Mouse (Mus musculus): Measurements from ENCODE around the gene Olfr432. TPM values are rescaled to one million over a fixed set of nuclear protein-coding genes. Genes with fewer than 3 reads are reported as not detected.
"Not testable (repeated sequence)": the region's sequence is repeated elsewhere in the genome, so short reads cannot be mapped to it uniquely, and the experiment has no call there.

The Olfr432 gene
- total RNA-seq (2021) (not detected), polyA plus RNA-seq (2012; rRNA removed) (not detected in 2 replicates)
- long read RNA-seq, result 0 reads

DNA sequence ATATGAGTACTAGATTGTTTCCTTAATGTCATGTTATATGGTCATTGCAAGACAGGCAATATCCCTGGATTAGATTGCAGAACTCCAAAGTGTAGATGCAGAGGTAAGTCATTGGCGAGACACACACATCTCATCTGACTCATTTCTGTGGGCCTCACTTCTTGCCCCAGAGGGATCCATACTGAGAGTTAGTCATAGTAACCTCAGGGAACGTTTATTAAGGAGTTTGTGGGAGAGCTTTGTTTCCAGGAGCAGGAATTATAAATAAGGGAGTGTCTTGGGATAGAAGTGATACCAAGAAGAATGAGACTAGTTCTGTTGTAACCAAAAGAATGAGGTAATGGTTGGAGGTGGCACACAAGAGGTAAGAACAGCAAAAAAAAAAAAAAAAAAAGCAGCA lies at the start of gene Olfr432:
TSS of gene Olfr432 (plus strand) at position 313 of the 400 bp plus-strand sequence.
- intact Hi-C loops (cut with DNase I), result no loop called here
- Histone ChIP-seq H3K27me3 (ENCODE audit: control insufficient read depth, insufficient read depth, low read length) (no peaks in the 10 kb centered on the region), H3K36me3 (ENCODE audit: control insufficient read depth, insufficient read depth, low read length) (no peaks in the 10 kb centered on the region), H3K4me1 (ENCODE audit: control insufficient read depth, insufficient read depth, low read length) (peaks cover 1% of the 10 kb centered on the region), H3K9ac (ENCODE audit: low read depth, low read length) (no peak within 1 kb of the TSS), H3K27ac (no peak within 1 kb of the TSS), H3K79me2 (replicated peaks; ENCODE audit: control insufficient read depth, insufficient read depth, low read length) (no peaks in the 10 kb centered on the region), H3K4me3 (no peak within 1 kb of the TSS)
- DNase-seq, result no peak
- 56% methylated on average over 2 of the region's 2 CpGs for WGBS
- TF ChIP-seq EP300 (IDR thresholded peaks at IDR 0.05; ENCODE audit: insufficient read depth, low read depth, low read length) (no peak), CTCF (IDR thresholded peaks at IDR 0.05) (no peak), POLR2A (IDR thresholded peaks at IDR 0.05; ENCODE audit: insufficient read depth, low read depth, low read length) (no peak)

- H3K79me2 ChIP-seq (replicated peaks; ENCODE audit: control insufficient read depth, insufficient read depth, low read length); H3K27me3 ChIP-seq (ENCODE audit: control insufficient read depth, insufficient read depth, low read length); H3K4me3 ChIP-seq; H3K4me1 ChIP-seq (ENCODE audit: control insufficient read depth, insufficient read depth, low read length); intact Hi-C loops (cut with DNase I); H3K36me3 ChIP-seq (ENCODE audit: control insufficient read depth, insufficient read depth, low read length); DNase-seq; H3K27ac ChIP-seq; H3K9ac ChIP-seq (ENCODE audit: low read depth, low read length): not testable (repeated sequence)
- WGBS, result 66% methylated on average over 2 of the region's 3 CpGs
Observed at GRCm38 (mm10) chr1:174004352-174005109, 44.5 kb upstream of the Olfr432 start.

DNA sequence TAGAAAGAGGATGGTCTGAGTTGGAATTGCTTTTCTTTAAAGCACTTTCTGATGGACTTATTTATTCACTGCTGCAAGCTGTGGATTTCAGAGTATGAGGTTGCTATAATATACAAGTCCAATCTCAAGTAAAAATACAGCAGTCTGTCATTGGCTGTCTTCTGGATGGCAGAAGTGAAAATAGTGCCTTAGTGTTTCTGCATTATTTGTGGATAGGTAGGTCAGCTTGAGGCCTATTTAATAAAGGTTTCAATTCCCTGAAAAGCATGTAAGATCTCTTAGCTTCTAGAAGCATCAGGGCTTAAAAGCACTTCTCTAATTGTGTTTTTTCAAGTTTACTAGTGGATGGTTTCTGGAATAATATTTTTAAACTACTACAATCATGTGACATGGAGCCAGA lies 42.0 kb upstream of the Olfr432 start:
- H3K4me1 ChIP-seq (ENCODE audit: control insufficient read depth, insufficient read depth, low read length); intact Hi-C loops (cut with DNase I); H3K36me3 ChIP-seq (ENCODE audit: control insufficient read depth, insufficient read depth, low read length); H3K27me3 ChIP-seq (ENCODE audit: control insufficient read depth, insufficient read depth, low read length); DNase-seq; H3K9ac ChIP-seq (ENCODE audit: low read depth, low read length); H3K4me3 ChIP-seq; H3K79me2 ChIP-seq (replicated peaks; ENCODE audit: control insufficient read depth, insufficient read depth, low read length); H3K27ac ChIP-seq: not testable (repeated sequence)

- intact Hi-C loops (cut with DNase I), result no loop called here
- no peaks in the 10 kb centered on the region for H3K27me3 ChIP-seq (ENCODE audit: control insufficient read depth, insufficient read depth, low read length)
- 11% methylated on average over 1 of the region's 1 CpGs for WGBS
- no peaks in the 10 kb centered on the region for H3K79me2 ChIP-seq (replicated peaks; ENCODE audit: control insufficient read depth, insufficient read depth, low read length)
- H3K4me1 ChIP-seq (ENCODE audit: control insufficient read depth, insufficient read depth, low read length), result no peaks in the 10 kb centered on the region
- H3K9ac ChIP-seq (ENCODE audit: low read depth, low read length), result no peak within 1 kb of the TSS
- H3K27ac ChIP-seq, result peak within 1 kb of the TSS; percentile 26
- peak; percentile 44 to 53 for DNase-seq
- H3K4me3 ChIP-seq, result no peak within 1 kb of the TSS
- no peak for TF ChIP-seq CTCF (IDR thresholded peaks at IDR 0.05)
- TF ChIP-seq EP300 (IDR thresholded peaks at IDR 0.05; ENCODE audit: insufficient read depth, low read depth, low read length), result no peak
- peak; percentile 75 for TF ChIP-seq POLR2A (IDR thresholded peaks at IDR 0.05; ENCODE audit: insufficient read depth, low read depth, low read length)
- H3K36me3 ChIP-seq (ENCODE audit: control insufficient read depth, insufficient read depth, low read length), result no peaks in the 10 kb centered on the region
Observed at GRCm38 (mm10) chr1:174031698-174032097, 17.3 kb upstream of the Olfr432 start, which contains the start of gene Ifi205. Gene Ifi205 (minus strand): TSS chr1:174031810.

DNA sequence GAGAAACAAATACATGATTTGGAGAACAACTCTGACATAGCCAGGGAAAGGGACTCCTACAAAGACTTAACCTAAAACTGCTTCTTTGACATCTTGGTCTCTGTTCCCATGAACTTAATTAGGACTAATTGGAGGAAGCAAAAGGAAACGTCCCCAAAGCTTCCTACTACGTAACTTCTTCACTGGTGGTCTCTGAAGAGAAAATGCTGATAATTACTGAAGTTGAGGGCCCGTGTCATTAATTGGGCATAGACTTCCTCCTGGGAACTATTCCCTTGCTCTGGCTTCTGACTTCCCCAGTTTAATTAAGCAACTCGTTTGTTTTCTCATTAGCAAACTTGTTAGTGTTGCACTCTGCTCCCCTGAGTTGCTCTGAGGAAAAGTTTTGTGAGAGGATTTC lies 13.2 kb upstream of the Olfr432 start:
- DNase-seq, result no peak
- H3K4me3 ChIP-seq, result no peak overlapping the region
- no peak overlapping the region for H3K27ac ChIP-seq
- TF ChIP-seq CTCF (IDR thresholded peaks at IDR 0.05), result no peak
- TF ChIP-seq POLR2A (IDR thresholded peaks at IDR 0.05; ENCODE audit: insufficient read depth, low read depth, low read length), result no peak
- no peak for TF ChIP-seq EP300 (IDR thresholded peaks at IDR 0.05; ENCODE audit: insufficient read depth, low read depth, low read length)
- H3K79me2 ChIP-seq (replicated peaks; ENCODE audit: control insufficient read depth, insufficient read depth, low read length), result no peaks in the 10 kb centered on the region
- no peaks in the 10 kb centered on the region for H3K36me3 ChIP-seq (ENCODE audit: control insufficient read depth, insufficient read depth, low read length)
- H3K9ac ChIP-seq (ENCODE audit: low read depth, low read length), result no peak overlapping the region
- no peaks in the 10 kb centered on the region for H3K27me3 ChIP-seq (ENCODE audit: control insufficient read depth, insufficient read depth, low read length)
- H3K4me1 ChIP-seq (ENCODE audit: control insufficient read depth, insufficient read depth, low read length), result no peaks in the 10 kb centered on the region
- 65% methylated on average over 4 of the region's 4 CpGs for WGBS
- intact Hi-C loops (cut with DNase I), result no loop called here

- DNase-seq, result no peak
- Histone ChIP-seq H3K4me1 (ENCODE audit: control insufficient read depth, insufficient read depth, low read length) (no peaks in the 10 kb centered on the region), H3K4me3 (no peak overlapping the region), H3K27me3 (ENCODE audit: control insufficient read depth, insufficient read depth, low read length) (no peaks in the 10 kb centered on the region), H3K36me3 (ENCODE audit: control insufficient read depth, insufficient read depth, low read length) (no peaks in the 10 kb centered on the region), H3K9ac (ENCODE audit: low read depth, low read length) (no peak overlapping the region), H3K27ac (no peak overlapping the region; the same call in 1 of the 2 replicates), H3K79me2 (replicated peaks; ENCODE audit: control insufficient read depth, insufficient read depth, low read length) (no peaks in the 10 kb centered on the region)
- intact Hi-C loops (cut with DNase I), result no loop called here
- TF ChIP-seq POLR2A (IDR thresholded peaks at IDR 0.05; ENCODE audit: insufficient read depth, low read depth, low read length) (no peak), CTCF (IDR thresholded peaks at IDR 0.05) (no peak), EP300 (IDR thresholded peaks at IDR 0.05; ENCODE audit: insufficient read depth, low read depth, low read length) (no peak)
- WGBS, result 70% methylated on average over 3 of the region's 3 CpGs
Observed at GRCm38 (mm10) chr1:174038480-174038879, 10.5 kb upstream of the Olfr432 start.
